Mouse (Mus musculus) ovary, adult 18-20 months (tissue): ENCODE data around the gene Gm37240.

ENCODE experiments used
- DNase-seq: peaks from one replicate; pipeline ENCODE4 v3.0.0; 2022; ENCODE audit warnings: low spot score, mixed read lengths

Gene Gm37240

GRCm38 (mm10) chr3:85679960-85680359 lies 207.4 kb downstream of the Gm37240 start:
- no peak for DNase-seq

GRCm38 (mm10) chr3:85679312-85679933 lies 207.9 kb downstream of the Gm37240 start:
- no peak for DNase-seq

GRCm38 (mm10) chr3:85677952-85678351 lies 209.4 kb downstream of the Gm37240 start:
- DNase-seq, result no peak

DNA sequence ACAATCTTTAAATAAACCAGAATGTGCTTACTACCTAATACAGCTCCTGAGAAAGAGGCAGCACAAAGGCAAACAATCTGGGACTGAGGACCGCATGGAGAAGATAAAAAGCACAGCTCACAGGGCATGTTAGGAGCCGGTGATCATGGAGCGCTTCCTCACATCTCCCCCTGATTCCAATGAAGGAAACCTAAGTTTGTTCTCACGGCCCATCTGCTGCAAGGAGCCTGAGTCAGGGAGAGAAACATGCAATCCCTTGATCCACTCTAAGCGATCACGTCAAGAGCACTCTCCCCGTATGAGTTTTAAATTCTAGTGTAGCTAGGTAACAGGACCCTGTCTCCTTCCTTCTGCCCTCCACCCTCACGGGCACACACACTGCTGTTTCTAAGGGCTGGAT lies 210.2 kb downstream of the Gm37240 start:
- DNase-seq, result no peak

GRCm38 (mm10) chr3:85669844-85670243 lies 217.5 kb downstream of the Gm37240 start:
- no peak for DNase-seq

GRCm38 (mm10) chr3:85667683-85668082 lies 219.6 kb downstream of the Gm37240 start:
- DNase-seq, result no peak

- no peak for DNase-seq
Observed at GRCm38 (mm10) chr3:85666736-85667135, 220.6 kb downstream of the Gm37240 start.

DNA sequence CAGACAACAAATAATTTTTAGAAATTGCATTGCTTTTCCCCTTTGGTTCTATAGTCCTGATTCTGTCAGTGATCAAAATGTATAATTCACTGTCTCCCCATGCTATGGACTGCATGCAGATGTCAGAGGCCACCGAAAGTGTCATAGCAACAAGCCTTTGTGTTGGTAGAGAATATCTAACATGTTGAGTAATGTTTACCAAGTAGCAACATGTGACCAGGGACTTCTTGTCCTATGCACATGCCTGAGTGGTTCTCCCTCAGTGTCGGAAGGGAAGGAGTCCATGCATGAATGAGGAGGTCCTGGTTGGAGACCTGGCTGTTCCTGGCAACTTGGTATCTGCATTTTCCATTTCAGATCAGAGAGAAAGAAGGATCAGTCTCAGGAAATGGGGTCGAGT lies 221.2 kb downstream of the Gm37240 start:
- no peak for DNase-seq

- no peak for DNase-seq
Observed at GRCm38 (mm10) chr3:85664591-85665171, 222.6 kb downstream of the Gm37240 start.

GRCm38 (mm10) chr3:85663826-85664225 lies 223.5 kb downstream of the Gm37240 start:
- DNase-seq, result no peak

GRCm38 (mm10) chr3:85661926-85662813 lies 225.1 kb downstream of the Gm37240 start:
- DNase-seq, result no peak

DNA sequence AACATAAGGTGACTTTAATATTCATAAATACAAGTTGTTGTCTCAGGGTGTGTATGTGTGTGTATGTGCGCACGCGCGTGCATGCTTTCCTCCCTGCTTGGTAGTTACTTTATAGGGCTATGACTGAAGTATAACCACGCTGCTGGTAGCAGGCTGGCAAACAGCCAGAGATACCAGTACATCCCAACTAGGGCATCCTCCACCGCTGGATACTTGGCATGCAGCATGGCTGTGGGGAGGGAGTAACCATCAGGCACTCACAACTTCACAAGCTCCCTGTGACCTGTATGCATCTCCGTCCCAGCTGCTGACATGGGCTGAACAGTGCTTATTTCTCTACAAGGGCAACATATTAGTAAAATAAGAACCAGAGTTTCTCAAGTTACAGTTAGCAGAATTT lies 227.6 kb downstream of the Gm37240 start:
- DNase-seq, result no peak

DNA sequence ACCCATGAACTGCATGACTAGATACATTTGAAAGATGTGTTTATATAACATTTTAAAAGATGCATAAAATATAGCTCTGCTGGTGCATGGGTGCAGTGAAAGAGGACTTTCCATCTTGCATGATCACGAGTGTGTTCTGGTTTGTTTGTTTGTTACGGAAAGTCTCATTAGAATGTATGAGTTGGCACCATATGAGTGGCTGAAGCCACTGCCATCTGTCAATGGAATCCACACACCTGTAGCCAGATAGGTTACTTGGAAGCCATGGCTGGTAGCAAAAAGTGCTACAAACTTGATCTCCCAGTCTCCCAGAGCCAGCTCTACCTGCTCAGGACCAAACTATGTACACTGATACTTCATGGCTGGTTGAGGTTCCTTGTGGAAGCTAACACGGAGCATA lies 231.8 kb downstream of the Gm37240 start:
- DNase-seq, result no peak

DNA sequence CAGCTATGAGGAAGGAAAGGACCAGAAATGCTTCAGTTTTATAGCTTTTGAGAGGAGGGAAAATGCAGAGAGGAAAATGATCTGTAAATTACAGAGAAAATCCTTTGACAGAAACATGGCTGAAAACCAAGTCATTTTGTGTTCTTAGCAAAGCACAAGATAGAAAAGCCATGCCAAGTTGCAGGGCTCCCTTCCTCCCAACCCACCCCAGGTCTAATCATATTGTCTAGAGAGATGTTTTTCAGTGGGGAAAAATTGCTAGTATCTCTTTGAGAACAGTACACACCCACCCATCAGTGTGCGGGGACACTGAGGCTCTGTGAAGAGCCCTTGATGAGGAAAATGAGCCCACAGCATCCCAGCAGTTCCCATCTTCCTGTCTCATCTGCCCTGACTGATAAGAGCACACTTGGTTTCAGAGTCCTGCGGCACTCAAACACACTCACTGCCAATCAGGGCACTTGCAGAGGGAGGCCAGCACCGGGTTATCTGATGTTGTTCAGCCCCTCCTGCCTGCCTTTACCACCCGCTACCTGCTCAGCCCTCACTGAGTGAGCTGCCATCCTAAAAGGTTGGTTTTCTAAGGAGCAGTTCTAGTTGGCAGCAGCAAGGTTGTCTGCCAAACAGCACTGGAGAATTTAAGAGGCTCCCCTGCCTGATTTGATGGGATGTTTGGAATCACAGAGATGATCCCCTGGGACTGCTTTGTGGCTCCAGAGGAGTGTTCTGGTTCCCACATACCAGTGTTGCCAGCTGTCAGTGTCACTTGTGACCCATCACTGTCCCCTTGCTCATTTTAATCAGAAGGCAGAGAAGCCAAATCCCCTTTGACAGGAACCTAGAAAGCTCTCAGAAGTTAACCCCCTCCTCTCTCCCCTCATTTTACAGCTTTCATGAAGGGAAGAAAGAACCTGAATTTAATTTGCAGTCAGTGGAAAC lies 234.3 kb downstream of the Gm37240 start:
- no peak for DNase-seq

GRCm38 (mm10) chr3:85649176-85649575 lies 238.1 kb downstream of the Gm37240 start:
- DNase-seq, result no peak

DNA sequence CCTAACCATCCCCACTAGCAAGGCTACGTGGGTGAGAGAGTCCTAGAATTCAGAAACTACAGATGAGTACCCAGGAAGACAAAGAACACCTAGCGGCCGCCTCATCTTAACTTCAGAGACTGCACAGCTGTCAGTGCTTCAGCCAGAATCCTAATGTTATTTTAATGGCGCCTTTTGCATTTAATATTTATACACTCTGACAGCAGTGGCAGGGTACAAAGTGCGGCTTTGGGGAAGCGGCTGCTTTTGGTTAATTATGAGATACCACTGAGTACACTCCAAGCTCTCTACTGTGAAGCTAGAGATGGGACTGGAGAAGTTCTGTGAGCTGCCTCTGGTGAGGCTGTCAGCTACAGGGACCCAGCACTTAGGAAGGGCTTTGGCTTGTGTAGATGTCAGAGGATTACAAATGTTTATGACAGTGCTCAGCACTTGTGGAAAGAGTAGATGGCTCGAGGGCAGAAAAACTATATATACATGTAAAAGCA lies 241.8 kb downstream of the Gm37240 start:
- no peak for DNase-seq

DNA sequence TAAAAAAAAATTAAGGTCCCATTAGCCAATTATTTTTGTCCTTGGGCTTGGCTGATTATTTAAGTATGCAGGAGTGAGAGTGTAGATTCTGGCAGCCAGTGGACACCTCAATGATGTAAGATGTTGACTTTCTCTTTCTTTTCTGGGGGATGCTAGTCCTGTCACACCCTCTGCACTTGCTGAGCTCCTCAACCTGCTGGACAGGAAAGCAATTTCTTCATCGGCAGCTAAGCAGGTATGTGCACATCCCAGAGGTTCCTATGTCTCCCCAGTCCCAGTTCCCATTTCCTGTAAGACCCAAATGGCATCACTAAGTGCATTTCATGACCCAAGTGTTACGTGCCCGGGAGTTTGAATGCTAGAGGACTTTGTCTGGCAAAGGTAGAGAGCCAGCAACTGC lies 242.5 kb downstream of the Gm37240 start:
- no peak for DNase-seq

DNA sequence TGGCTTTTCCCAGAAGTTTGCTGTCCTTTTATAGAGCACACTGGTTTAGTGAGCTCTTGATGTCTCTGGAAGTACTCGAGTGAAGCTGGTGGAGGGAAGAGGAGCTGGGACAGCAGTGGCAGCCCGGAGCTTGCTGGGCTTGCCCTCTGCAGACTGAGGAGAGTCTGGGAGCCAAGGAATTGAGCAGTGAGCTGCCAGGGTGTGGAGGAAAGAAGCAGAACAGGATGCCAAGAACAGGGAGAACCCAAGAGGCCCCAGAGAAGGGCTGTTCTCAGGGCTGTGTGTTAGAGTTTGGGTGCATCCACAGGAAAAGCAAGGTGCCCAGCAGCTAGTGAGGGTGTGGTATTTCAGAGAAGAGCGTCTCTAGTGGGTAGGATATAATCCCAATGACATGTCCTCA lies 245.6 kb downstream of the Gm37240 start:
- no peak for DNase-seq

DNA sequence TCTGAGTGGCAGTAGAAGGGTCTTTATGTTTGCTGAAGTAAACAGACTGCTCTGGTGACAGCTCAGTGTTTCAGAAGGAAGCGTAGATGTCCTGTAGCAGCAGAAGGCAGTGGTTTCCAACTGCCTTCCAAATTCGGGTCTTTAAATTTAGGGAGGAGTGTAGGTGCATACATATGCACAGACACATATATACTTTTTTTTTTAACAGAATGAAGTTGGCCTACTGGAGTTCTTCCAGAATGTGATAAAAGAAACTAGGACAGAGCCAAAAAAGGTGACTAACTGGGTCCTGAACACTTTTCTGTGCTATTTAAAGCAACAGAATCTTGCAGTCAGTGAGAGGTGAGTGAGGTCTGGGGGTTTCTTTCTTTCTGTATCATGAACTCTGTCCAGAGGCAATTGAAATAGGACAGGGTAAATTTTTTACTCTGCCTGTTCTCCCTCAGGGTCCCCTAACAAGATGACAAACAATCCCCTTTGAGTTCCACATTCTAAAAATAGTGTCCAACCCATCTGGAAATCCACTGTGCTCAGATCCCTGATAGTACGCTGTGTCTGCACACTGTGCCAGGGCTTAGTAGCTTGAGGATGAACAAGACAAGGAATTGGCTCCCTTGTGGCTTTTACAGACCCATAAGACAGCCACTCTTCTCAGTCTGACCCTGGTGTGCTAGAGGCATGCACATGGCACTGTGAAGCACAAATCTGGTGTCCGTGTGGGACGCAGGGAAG lies 250.4 kb downstream of the Gm37240 start:
- no peak for DNase-seq

- no peak for DNase-seq
Observed at GRCm38 (mm10) chr3:85635591-85635990, 251.7 kb downstream of the Gm37240 start.

- no peak for DNase-seq
Observed at GRCm38 (mm10) chr3:85635126-85635419, 252.2 kb downstream of the Gm37240 start.
